Mouse (Mus musculus): ENCODE measurements around the gene Shb.

GRCm38 (mm10) chr4:45524602-45525001 is 7.7 kb downstream of the Shb start:
- TF ChIP-seq POLR2A (IDR thresholded peaks at IDR 0.05; ENCODE audit: borderline replicate concordance, control insufficient read depth, low read depth, low read length) (no peak), CTCF (IDR thresholded peaks at IDR 0.05; ENCODE audit: control insufficient read depth, insufficient read depth, low read length) (no peak)

Measured in bone marrow, adult 2 months (tissue).